Mouse (Mus musculus) Muller cell, postnatal 12 days (primary cell): ENCODE measurements around the gene Tgds.
"Not testable (repeated sequence)": the region's sequence is repeated elsewhere in the genome, so short reads cannot be mapped to it uniquely, and the experiment has no call there.

Source experiments
- DNase-seq: peaks from one replicate; pipeline ENCODE4 v3.0.0-alpha.2; 2015; ENCODE audit errors: inconsistent ontology term

The Tgds gene

GRCm38 (mm10) chr14:118131931-118132641 is 469 bp downstream of the Tgds start:
- no peak for DNase-seq

DNA sequence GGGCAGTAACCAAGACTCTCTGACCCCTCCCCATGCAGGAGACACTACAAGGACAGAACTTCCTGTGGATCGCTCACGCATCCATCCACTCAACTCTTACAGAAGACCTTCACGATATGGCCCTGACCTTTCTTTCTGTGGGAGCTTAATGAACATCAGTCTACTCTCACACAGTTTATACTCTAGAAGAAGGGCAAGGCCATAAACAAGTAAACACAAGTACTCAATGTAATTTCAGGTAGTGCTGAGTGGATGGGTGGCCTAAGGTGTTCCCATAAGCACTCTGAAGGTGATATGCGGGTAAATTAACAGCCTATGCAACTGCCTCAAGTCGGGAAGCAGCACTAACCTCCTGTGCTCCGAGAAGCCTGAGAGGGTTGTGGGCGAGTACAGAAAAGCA is 1.1 kb downstream of the Tgds start:
- no peak for DNase-seq

- no peak for DNase-seq
Observed at GRCm38 (mm10) chr14:118126301-118126700, 6.3 kb downstream of the Tgds start.

- DNase-seq = no peak
Observed at GRCm38 (mm10) chr14:118124771-118125170, 7.8 kb downstream of the Tgds start.

GRCm38 (mm10) chr14:118124129-118124528 is 8.4 kb downstream of the Tgds start:
- DNase-seq = peak; percentile 62

GRCm38 (mm10) chr14:118113116-118113515 is 19.4 kb downstream of the Tgds start:
- DNase-seq = no peak

DNA sequence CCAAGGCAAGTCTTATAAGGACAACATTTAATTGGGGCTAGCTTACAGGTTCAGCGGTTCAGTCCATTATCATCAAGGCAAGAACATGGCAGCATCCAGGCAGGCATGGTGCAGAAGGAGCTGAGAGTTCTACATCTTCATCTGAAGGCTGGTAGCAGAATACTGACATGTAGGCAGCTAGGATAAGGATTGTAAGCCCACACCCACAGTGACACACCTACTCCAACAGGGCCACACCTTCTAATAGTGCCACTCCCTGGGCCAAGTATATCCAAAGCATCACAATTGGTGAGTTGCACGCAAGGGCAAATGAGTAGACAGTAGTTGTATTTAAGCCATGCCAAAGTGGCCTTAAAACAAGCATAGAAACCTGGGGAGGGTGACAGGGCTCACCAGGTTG is 25.1 kb downstream of the Tgds start:
- not testable (repeated sequence) for DNase-seq

DNA sequence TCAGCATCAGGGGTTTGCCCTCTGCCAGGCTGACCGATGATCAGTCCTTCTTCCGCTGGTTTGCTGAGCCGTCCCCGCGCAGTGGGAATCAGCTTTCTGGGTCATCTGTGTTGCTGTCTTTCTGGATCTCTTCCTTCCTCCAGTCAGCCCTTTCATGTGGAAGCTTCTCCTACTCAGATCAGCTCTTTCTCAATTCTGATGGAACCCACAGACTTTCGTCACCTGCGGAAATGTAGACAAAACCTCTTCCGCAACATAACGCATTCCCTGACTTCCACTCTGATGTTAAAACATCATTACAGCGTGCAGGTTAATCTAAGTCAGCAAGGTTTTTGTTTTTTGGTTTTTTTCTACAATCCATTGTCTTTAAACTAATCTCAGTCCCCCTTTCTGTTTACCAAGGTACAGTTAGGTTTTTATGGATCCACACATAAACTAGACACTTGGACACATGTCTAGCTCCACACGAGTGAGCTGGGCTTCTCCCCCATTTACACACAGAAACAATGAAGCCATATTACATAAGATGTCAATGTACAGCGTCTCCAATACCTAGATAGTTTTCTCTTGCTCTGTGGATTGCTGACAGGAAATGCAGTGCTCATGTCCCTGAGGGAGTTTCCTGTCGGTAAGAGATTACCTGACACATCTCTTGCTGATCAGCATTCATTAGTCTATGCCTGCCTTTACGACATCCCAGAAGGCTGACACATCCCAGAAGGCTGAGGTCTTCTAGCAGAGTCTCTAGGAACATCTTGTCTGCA is 31.1 kb downstream of the Tgds start:
- DNase-seq = no peak

DNA sequence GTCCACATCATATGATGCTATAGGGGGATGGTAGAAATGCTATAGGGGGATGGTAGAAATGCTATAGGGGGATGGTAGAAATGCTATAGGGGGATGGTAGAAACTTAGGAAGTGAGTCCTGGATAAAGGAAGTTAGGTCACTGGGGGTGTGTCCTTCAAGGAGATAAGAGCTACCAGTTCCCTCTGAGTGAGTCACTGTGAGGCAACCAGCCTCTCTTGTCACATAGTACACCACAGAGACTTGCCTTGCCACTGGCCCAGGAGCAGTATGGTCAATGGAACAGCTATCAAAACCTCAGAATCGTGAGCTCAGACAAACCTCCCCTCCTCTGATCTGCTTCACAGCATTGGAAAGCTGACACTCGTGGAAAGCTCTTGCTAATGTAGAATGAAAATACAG is 34.3 kb downstream of the Tgds start:
- DNase-seq = no peak

GRCm38 (mm10) chr14:118089806-118090392 is 42.7 kb downstream of the Tgds start:
- peak; percentile 47 for DNase-seq

DNA sequence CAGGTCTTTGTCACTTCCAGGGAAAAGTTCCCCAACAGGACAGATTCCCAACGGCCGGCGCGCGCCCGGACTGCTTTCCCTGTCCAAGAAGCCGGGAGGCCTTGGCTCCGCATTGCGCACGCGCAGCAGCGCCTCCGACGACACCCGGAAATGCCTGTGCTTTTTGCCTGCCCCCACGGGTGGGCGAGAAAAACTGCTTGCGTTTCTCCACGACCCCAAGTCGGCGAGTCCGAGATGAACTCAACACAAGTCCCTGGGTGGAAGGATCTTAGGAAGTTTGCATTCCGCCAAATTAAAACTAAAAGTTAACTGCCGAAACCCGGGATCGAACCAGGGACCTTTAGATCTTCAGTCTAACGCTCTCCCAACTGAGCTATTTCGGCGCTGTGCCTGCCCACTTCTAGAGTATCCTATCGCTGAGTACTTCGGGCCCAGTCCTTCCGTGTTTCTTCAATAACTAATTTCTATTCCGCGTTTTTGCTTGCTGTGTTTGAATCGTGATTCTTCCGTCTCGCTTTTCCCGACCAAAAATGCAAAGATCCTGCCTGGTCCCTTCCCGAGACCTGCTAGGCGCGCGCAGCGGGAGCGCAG is 43.2 kb downstream of the Tgds start:
- DNase-seq = peak; percentile 93

DNA sequence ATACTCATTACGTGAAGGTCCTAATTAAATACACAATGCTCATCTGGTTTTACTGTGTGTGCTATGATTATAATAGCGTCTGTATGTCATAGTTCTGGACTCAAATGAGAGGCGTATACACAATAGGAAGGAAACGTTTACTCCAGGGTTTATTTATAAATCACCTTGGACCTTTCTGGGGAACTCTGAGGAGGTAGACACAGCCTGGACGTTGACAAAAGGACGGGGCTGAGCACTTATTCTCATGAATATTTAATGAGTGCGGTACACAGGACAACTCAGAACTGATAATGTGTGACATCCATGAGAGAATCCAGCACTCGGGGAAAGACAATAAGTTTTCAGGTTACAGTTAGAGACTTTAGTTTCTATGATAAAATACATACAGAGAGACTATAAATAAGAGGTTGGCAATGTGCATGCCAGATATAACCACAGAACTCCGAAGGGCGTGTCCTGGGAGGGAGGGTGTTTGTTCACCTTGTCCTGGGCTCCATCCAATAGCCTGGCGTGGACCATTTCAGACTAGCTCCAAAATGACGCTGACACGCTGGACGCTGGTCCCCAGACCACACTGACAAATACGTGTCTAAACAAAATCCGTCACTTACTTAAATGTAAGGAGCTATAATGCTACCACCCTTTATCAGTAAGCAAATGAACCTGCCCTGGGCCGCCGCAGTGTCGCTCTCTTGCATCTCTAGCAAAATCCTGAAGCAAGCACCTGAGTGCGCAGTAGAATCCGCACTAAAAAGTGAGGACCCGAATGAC is 43.9 kb downstream of the Tgds start:
- no peak for DNase-seq

DNA sequence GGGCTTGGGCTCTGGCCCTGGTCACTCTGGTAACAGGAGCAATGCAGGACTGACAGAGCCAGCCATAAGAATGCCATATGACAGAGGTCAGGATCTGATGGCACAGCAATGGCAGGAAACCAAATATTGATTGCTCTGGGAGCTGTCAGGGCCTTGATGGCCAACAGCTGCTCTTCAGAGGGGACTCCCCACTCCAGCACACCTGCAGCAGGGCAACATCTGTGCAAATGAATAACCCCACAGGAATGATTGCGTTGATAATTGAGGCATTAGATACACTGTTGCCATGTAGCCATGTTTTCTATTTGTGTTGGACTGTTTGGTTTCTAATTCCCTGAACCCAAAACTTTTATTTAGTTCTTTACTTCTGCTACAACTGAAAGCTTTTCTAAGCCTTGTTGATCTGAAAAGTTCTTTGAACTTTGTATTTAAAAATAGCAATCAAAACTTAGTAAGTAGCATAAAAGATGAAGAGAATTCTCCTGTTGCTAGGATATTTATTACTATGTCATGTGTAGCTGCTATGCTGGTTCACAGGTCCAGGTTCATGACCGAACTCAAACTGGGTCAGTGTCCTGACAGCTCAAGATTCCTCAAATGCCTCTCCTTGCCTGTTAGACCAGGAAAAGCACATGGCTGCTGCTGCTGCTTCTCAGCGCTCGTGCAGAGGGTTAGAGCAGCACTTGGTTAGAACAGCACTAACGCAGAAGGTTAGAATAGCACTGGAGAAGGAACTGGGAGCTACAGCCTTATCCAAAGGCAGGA is 46.1 kb downstream of the Tgds start:
- DNase-seq = peak; percentile 52

DNA sequence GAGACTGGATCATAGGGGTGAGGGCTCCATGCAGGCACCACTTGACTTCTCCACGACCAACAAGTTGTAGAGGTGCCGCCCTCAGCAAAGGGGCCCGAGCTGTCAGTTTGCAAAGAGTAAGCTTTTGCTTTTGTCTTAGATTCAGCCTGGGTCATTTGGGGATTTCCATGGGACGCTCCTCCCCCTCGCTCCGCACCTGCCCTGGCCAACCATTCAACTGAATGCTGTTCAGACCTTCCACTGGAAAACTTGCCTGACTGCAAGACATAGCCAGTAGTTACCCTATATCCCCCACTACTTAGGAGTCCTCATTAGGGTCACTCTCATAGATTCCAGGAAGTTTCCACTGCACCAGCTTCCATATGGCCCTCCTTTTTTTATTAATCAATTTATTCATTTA is 48.7 kb downstream of the Tgds start:
- no peak for DNase-seq

DNA sequence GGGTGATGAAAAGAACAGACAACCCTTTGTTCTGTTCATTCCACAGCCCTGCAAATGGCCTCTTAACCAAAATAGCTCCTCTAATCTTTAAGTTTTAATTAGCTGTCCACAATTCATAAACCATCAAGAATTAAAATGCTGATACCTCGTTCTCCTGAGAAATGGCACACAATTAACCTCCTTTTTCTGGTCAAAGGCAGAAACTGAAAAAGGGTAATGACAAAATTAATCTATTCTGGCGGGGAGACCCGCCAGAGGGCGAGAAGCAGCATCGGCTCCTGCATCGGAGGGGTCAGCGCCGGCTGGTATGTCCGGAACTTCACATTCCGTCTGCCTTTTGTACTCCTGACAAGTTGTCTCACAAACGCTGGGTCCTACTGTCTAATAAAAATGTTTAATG is 51.9 kb downstream of the Tgds start:
- peak; percentile 89 for DNase-seq

GRCm38 (mm10) chr14:118070100-118070499 is 62.5 kb downstream of the Tgds start:
- DNase-seq = no peak

DNA sequence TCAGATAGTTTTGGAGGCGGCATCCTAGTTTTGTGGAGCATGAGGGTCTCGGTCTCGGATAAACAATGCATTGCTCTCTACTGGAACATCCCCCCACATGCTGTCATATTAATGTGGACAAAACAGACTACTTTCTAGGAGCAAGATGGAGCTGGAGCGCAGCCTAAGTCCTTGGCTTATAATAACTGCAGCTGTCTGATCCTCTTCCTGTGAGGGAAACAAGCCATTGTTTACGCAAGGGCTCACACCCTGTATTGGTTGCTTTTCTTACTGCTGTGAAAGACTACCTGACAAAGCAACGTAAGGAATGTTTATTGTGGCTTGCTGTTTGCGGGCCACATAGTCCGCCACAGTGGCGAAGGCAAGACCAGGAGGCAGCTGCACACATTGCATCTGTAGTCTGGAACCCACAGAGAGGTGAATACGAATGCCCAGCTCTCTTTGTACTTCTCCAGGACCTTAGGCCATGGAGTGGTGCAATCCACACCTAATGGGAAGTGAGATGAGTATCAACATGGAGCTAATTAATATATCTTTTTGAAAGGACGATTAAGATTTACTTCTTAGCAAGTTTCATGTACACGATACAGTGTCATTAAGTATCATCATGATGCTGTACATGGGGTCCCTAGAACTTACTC is 63.0 kb downstream of the Tgds start:
- no peak for DNase-seq
